Mouse (Mus musculus) mature B cell (primary cell): ENCODE measurements around the gene Sp7.
"Not testable (repeated sequence)": the region's sequence is repeated elsewhere in the genome, so short reads cannot be mapped to it uniquely, and the experiment has no call there.

ENCODE experiments used
- in situ Hi-C: fragments of 300-500 bp; cut with MboI; formaldehyde crosslinking; loops from 2 replicates; pipeline ENCODE4 v1.14.3; 2019

Sp7 gene

GRCm38 (mm10) chr15:102346444-102346843, 20.5 kb downstream of the Sp7 start:
- in situ Hi-C loops, result no loop called here

GRCm38 (mm10) chr15:102344490-102344889, 22.5 kb downstream of the Sp7 start:
- in situ Hi-C loops, result no loop called here

GRCm38 (mm10) chr15:102341580-102341979, 25.4 kb downstream of the Sp7 start:
- in situ Hi-C loops, result no loop called here

GRCm38 (mm10) chr15:102339612-102340011, 27.4 kb downstream of the Sp7 start:
- in situ Hi-C loops, result no loop called here

GRCm38 (mm10) chr15:102336946-102337345, 30.0 kb downstream of the Sp7 start:
- in situ Hi-C loops, result no loop called here

- in situ Hi-C loops, result not testable (repeated sequence)
Measured at GRCm38 (mm10) chr15:102335925-102336324, 31.1 kb downstream of the Sp7 start.

- in situ Hi-C loops, result no loop called here
Measured at GRCm38 (mm10) chr15:102335254-102335653, 31.7 kb downstream of the Sp7 start.

GRCm38 (mm10) chr15:102331610-102332015, 35.4 kb downstream of the Sp7 start, which contains the start of gene Myg1:
Gene Myg1, plus strand, starts transcription at chr15:102331709.
- in situ Hi-C loops, result no loop called here

GRCm38 (mm10) chr15:102326892-102327291, 40.1 kb downstream of the Sp7 start:
- in situ Hi-C loops, result no loop called here

GRCm38 (mm10) chr15:102326022-102326576, 40.9 kb downstream of the Sp7 start, which contains the start of gene Pfdn5:
Gene Pfdn5, plus strand, starts transcription at chr15:102326116.
- in situ Hi-C loops, result no loop called here

GRCm38 (mm10) chr15:102324654-102325473, 42.1 kb downstream of the Sp7 start:
- in situ Hi-C loops, result no loop called here

GRCm38 (mm10) chr15:102316263-102316662, 50.7 kb downstream of the Sp7 start:
- in situ Hi-C loops, result loop anchor here (10.0 kb wide), 1 partner anchor 81 kb away; the partner anchor contains the start of gene Itgb7

- in situ Hi-C loops, result loop anchor here (10.0 kb wide), 1 partner anchor 80 kb away; the partner anchor contains the start of gene Itgb7
Measured at GRCm38 (mm10) chr15:102315292-102315691, 51.7 kb downstream of the Sp7 start.

GRCm38 (mm10) chr15:102311489-102311888, 55.5 kb downstream of the Sp7 start:
- in situ Hi-C loops, result loop anchor here (10.0 kb wide), 1 partner anchor 77 kb away; the partner anchor contains the start of gene Itgb7

- in situ Hi-C loops, result loop anchor here (10.0 kb wide), 1 partner anchor 75 kb away; the partner anchor contains the start of gene Itgb7
Measured at GRCm38 (mm10) chr15:102310074-102310845, 56.7 kb downstream of the Sp7 start.

GRCm38 (mm10) chr15:102308717-102309116, 58.3 kb downstream of the Sp7 start:
- in situ Hi-C loops, result no loop called here
